Mouse (Mus musculus): ENCODE results near the gene Sinhcaf. TPM values are rescaled to one million over a fixed set of nuclear protein-coding genes. Genes with fewer than 3 reads are reported as not detected.
A peak's percentile ranks its signal among the peaks of the same experiment; 100 is the strongest.

Sinhcaf gene
- total RNA-seq, 1 experiment = 205 TPM

DNA sequence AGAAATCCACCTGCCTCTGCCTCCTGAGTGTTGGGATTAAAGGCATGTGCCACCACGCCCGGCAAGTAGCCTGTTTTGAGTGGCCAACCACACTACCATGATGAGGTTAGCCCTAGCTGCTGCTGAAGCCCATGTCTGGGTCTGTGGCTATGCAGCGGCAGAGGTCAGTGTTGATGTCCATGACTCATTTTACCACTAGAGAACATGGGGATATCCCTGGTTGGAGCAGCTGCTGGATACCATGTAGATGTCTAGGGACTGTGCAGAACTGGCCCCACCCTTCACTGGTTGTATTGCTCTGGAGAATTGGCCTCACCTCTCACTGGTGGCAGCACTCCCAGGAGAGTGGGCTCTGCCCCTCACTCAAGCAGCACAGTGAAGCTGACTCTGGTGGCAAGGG is 28.8 kb upstream of the Sinhcaf start:
- H3K9ac ChIP-seq (ENCODE audit: insufficient read depth, low read depth, low read length, poor library complexity, severe bottlenecking) = no peak overlapping the region
- peaks cover 5 to 6% of the 10 kb centered on the region in 2 experiments; a peak in 3 of 4 replicates for H3K4me1 ChIP-seq (ENCODE audit: control insufficient read depth in 2 of 2, insufficient read depth in 2 of 2, low read length in 2 of 2, poor library complexity in 1 of 2)
- no peaks in the 10 kb centered on the region for H3K36me3 ChIP-seq (ENCODE audit: control insufficient read depth, insufficient read depth, low read length, poor library complexity, severe bottlenecking)
- no peaks in the 10 kb centered on the region for H3K9me3 ChIP-seq (ENCODE audit: control insufficient read depth, insufficient read depth, low read depth, low read length)
- H3K4me3 ChIP-seq (ENCODE audit: insufficient read depth in 1 of 2, low read depth in 1 of 2, low read length in 2 of 2, poor library complexity in 1 of 2, severe bottlenecking in 1 of 2) = no peak overlapping the region
- no peak overlapping the region for H3K27ac ChIP-seq (ENCODE audit: insufficient read depth, low read depth, low read length, poor library complexity, severe bottlenecking)
- DNase-seq (ENCODE audit: low read depth, low spot score) = no peak
- in situ Hi-C loops (cut with MboI; ENCODE audit: low sequenced_read_pairs in 2 of 2, unreplicated experiment in 2 of 2) = no loop called here
- TF ChIP-seq MAFK (IDR thresholded peaks at IDR 0.05; ENCODE audit: insufficient read depth, low read depth, low read length) (no peak), HCFC1 (IDR thresholded peaks at IDR 0.05; ENCODE audit: borderline replicate concordance, insufficient read depth, low read length) (no peak), CHD2 (IDR thresholded peaks at IDR 0.05; ENCODE audit: low read depth, low read length) (no peak), ZC3H11A (IDR thresholded peaks at IDR 0.05; ENCODE audit: borderline replicate concordance, low read depth, low read length) (no peak), ZNF384 (IDR thresholded peaks at IDR 0.05; ENCODE audit: low read depth, low read length) (no peak)

DNA sequence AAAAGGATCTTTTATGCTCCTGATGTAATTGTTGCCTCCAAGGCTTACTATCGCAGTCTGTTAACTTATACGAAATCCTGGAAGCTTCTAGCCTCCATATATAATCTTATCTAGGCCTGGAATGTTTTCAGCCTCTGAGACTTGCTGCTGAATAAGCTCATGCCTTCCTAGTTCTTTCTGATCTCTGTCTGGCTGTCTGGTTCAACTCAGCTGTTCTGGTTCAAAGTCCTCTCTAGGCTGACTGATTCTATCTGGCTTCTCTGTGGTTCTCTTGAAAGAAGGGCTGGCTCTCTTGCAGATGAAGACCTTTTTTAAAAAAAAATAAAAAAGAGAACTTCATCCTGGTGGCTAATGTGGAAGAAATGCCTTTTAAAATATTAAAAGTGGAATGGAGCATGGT is 26.6 kb upstream of the Sinhcaf start:
- Histone ChIP-seq H3K9ac (ENCODE audit: insufficient read depth, low read depth, low read length, poor library complexity, severe bottlenecking) (no peak overlapping the region), H3K9me3 (ENCODE audit: control insufficient read depth, insufficient read depth, low read depth, low read length) (no peaks in the 10 kb centered on the region), H3K27ac (ENCODE audit: insufficient read depth, low read depth, low read length, poor library complexity, severe bottlenecking) (no peak overlapping the region), H3K4me1 (ENCODE audit: control insufficient read depth in 2 of 2, insufficient read depth in 2 of 2, low read length in 2 of 2, poor library complexity in 1 of 2) (peaks cover 6 to 9% of the 10 kb centered on the region in 2 experiments; a peak in 3 of 4 replicates), H3K4me3 (ENCODE audit: insufficient read depth in 1 of 2, low read depth in 1 of 2, low read length in 2 of 2, poor library complexity in 1 of 2, severe bottlenecking in 1 of 2) (no peak overlapping the region), H3K36me3 (ENCODE audit: control insufficient read depth, insufficient read depth, low read length, poor library complexity, severe bottlenecking) (no peaks in the 10 kb centered on the region)
- TF ChIP-seq MAFK (IDR thresholded peaks at IDR 0.05; ENCODE audit: insufficient read depth, low read depth, low read length) (no peak), CHD2 (IDR thresholded peaks at IDR 0.05; ENCODE audit: low read depth, low read length) (no peak), ZNF384 (IDR thresholded peaks at IDR 0.05; ENCODE audit: low read depth, low read length) (no peak), HCFC1 (IDR thresholded peaks at IDR 0.05; ENCODE audit: borderline replicate concordance, insufficient read depth, low read length) (no peak), ZC3H11A (IDR thresholded peaks at IDR 0.05; ENCODE audit: borderline replicate concordance, low read depth, low read length) (no peak)
- no peak for DNase-seq (ENCODE audit: low read depth, low spot score)
- in situ Hi-C loops (cut with MboI; ENCODE audit: low sequenced_read_pairs in 2 of 2, unreplicated experiment in 2 of 2) = no loop called here

DNA sequence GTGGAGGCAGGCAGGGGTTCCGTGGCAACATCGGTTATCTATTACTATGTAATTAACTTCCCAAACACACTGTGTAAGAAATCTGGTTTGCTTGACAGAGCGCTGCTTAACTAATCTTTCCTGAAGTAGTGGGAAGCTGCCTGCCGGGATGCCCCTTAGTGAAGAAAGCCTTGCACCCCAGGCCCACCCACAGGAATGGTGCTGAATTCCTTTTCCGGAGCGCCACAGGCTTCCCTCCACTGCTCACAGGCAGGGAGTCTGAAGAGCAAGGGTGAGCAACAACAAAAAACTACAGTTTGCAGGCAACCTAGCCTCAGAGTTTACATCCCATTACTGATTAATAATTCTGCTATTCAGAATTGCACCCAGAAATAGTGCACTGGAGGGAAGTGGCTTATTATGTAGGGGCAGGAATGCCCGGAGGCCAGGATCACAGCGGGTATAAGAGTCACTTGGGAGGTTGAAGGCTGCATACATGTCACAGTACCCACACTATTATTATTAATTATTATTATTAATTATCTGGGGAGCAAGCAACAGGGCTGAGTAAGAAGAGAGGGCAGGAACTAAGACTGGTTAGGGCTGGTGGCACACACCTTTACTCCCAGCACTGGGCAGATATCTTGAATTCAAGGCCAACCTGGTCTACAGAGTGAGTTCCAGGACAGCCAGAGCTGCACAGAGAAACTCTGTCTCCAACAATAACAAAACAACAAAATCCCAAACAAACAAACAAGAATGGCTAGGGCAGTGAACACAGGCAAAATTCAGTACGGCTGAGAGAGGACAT is 26.0 kb upstream of the Sinhcaf start:
- H3K27ac ChIP-seq (ENCODE audit: insufficient read depth, low read depth, low read length, poor library complexity, severe bottlenecking) = peak overlapping the region; percentile 35; the same call in 1 of the 2 replicates
- H3K9ac ChIP-seq (ENCODE audit: insufficient read depth, low read depth, low read length, poor library complexity, severe bottlenecking) = peak overlapping the region; percentile 19; the same call in 1 of the 2 replicates

DNA sequence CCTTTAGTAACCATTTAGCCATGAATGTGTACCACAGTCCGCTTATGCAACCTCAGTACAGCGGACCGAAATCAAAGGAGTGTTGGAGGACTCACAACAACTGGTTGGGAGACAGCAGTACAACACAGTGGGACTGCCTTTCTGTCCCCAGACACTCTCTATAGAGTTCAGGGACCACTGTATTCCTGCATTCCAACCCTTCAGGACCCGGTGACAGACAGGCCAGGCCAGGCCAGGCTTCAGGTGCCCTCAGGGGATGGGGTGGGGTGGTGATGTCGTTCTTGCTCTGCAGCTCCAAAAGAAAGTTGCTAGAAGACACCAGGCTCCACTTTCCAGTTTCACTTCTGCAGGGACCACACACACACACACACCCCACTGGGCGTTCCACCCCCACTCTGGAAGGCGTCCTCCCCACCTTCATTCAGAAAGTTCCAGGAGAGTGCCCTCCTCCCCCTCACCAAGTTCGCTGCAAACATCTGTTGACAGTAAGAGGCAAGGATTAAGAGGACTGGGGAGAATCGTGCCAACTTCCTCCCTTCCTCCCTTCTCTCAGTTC is 25.2 kb upstream of the Sinhcaf start:
- no peaks in the 10 kb centered on the region for H3K36me3 ChIP-seq (ENCODE audit: control insufficient read depth, insufficient read depth, low read length, poor library complexity, severe bottlenecking)
- H3K4me1 ChIP-seq (ENCODE audit: control insufficient read depth in 2 of 2, insufficient read depth in 2 of 2, low read length in 2 of 2, poor library complexity in 1 of 2) = peaks cover 6 to 9% of the 10 kb centered on the region in 2 experiments; a peak in 3 of 4 replicates
- peak overlapping the region in 1 of 2 experiments; percentile 47; a peak in 2 of 4 replicates for H3K4me3 ChIP-seq (ENCODE audit: insufficient read depth in 1 of 2, low read depth in 1 of 2, low read length in 2 of 2, poor library complexity in 1 of 2, severe bottlenecking in 1 of 2)
- TF ChIP-seq HCFC1 (IDR thresholded peaks at IDR 0.05; ENCODE audit: borderline replicate concordance, insufficient read depth, low read length) (no peak), CHD2 (IDR thresholded peaks at IDR 0.05; ENCODE audit: low read depth, low read length) (peak; percentile 41; the same call in 1 of the 2 replicates)
- no peaks in the 10 kb centered on the region for H3K9me3 ChIP-seq (ENCODE audit: control insufficient read depth, insufficient read depth, low read depth, low read length)
- DNase-seq (ENCODE audit: low read depth, low spot score) = no peak
- in situ Hi-C loops (cut with MboI; ENCODE audit: low sequenced_read_pairs in 2 of 2, unreplicated experiment in 2 of 2) = no loop called here
- H3K27ac ChIP-seq (ENCODE audit: insufficient read depth, low read depth, low read length, poor library complexity, severe bottlenecking) = peak overlapping the region; percentile 35; the same call in 1 of the 2 replicates
- H3K9ac ChIP-seq (ENCODE audit: insufficient read depth, low read depth, low read length, poor library complexity, severe bottlenecking) = peak overlapping the region; percentile 19; the same call in 1 of the 2 replicates

More for the DNA sequence above, 26.0 kb upstream of the Sinhcaf start:
- Histone ChIP-seq H3K4me3 (ENCODE audit: insufficient read depth in 1 of 2, low read depth in 1 of 2, low read length in 2 of 2, poor library complexity in 1 of 2, severe bottlenecking in 1 of 2) (peak overlapping the region in 1 of 2 experiments; percentile 47; a peak in 2 of 4 replicates), H3K36me3 (ENCODE audit: control insufficient read depth, insufficient read depth, low read length, poor library complexity, severe bottlenecking) (no peaks in the 10 kb centered on the region), H3K4me1 (ENCODE audit: control insufficient read depth in 2 of 2, insufficient read depth in 2 of 2, low read length in 2 of 2, poor library complexity in 1 of 2) (peaks cover 6 to 9% of the 10 kb centered on the region in 2 experiments; a peak in 3 of 4 replicates), H3K9me3 (ENCODE audit: control insufficient read depth, insufficient read depth, low read depth, low read length) (no peaks in the 10 kb centered on the region)
- in situ Hi-C loops (cut with MboI; ENCODE audit: low sequenced_read_pairs in 2 of 2, unreplicated experiment in 2 of 2) = no loop called here
- TF ChIP-seq CHD2 (IDR thresholded peaks at IDR 0.05; ENCODE audit: low read depth, low read length) (no peak), ZNF384 (IDR thresholded peaks at IDR 0.05; ENCODE audit: low read depth, low read length) (no peak)
- no peak for DNase-seq (ENCODE audit: low read depth, low spot score)
